Mouse (Mus musculus): ENCODE measurements around the gene Wbp2nl.
A peak's percentile ranks its signal among the peaks of the same experiment; 100 is the strongest.

The Wbp2nl gene

GRCm38 (mm10) chr15:82317839-82318238 lies 19.1 kb downstream of the Wbp2nl start:
- DNase-seq (ENCODE audit: extremely low spot score, low spot score): no peak

GRCm38 (mm10) chr15:82319613-82320012 lies 20.9 kb downstream of the Wbp2nl start:
- no peak for DNase-seq (ENCODE audit: extremely low spot score, low spot score)

GRCm38 (mm10) chr15:82322195-82322594 lies 23.4 kb downstream of the Wbp2nl start:
- no peak for DNase-seq (ENCODE audit: extremely low spot score, low spot score)

DNA sequence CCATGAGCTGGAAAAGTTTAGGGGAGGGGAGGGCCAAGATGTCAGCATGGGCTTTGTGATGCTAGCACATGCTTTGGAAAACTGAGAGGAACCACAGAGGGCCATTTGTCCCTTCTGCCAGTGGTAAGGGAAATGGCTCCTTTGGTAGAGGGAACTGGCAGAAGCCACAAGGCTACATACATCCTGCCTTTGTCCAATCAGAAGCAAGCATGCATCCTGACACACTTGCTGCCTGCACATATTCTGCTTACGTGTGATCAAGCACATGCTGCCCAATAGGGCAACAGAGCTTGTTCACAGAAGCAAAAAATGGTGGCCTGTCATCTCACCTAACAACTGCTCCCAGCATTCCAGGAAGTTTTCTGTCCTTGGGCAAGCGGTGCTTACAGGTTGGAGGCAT lies 26.6 kb downstream of the Wbp2nl start:
- DNase-seq (ENCODE audit: extremely low spot score, low spot score): no peak

- no peak for DNase-seq (ENCODE audit: extremely low spot score, low spot score)
Measured at GRCm38 (mm10) chr15:82335194-82335593, 36.4 kb downstream of the Wbp2nl start.

DNA sequence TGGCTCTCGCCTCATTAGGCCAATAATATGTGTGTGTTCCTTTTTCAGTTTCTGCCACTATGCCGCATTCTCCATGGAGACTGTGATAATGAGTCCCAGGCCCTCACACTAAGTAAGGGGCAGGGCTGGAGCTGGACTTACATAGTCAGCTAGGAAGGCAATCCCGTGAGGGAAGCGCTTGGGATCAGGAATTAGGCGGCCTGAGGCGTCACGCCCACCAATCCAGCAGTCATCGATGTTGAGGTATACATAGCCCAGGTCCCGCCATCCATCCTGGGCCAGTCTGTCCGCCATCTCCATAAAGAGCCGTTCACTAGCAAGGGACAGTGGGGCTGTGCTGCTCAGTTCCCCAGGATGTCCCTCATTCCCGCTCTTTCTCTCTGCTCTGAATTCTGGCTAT lies 37.9 kb downstream of the Wbp2nl start:
- no peak for DNase-seq (ENCODE audit: extremely low spot score, low spot score)

DNA sequence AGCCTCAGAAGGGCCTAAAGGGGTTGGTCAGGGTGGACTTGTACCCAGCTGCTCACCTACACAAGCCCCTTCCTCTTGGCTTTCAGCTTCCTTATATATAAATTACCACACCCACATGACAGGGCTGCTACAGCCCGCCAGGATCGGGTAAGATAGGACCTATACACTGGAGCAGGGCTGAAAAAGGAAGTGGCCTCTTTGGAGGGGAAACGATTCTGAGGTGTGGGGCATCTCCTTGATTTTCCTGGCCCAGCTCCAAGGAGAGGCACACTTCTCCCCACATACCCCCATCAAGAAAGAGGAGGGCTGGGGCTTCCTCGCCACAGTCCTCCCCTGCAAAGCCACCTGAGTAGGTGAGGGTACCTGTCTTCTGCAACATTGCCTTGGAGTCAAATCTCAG lies 39.1 kb downstream of the Wbp2nl start:
- DNase-seq (ENCODE audit: extremely low spot score, low spot score): no peak

GRCm38 (mm10) chr15:82338593-82339112 lies 39.9 kb downstream of the Wbp2nl start, which contains the start of the genes Naga, Pheta2 and Smdt1:
TSS of gene Naga (minus strand) at chr15:82338925.
TSS of gene Pheta2 (plus strand) at chr15:82338942.
TSS of gene Smdt1 (plus strand) at chr15:82338959.
- DNase-seq (ENCODE audit: extremely low spot score, low spot score): peak; percentile 96

DNA sequence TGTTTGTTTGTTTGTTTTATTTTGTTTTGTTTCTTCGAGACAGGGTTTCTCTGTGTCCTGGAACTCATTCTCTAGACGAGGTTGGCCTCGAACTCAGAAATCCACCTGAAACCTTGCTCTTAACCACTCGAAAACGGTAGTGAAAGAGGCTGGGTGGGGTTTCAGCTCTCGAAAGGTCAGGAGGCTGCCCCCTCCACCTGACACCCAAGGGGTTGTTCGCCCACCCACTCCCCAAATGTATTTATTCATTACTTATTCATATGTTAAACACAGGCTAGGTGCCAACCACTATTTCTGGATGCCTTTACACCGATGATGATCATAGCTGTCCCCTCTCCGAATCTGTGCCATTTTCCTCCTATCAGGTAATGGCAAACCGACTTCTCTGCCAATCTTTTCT lies 40.4 kb downstream of the Wbp2nl start:
- DNase-seq (ENCODE audit: extremely low spot score, low spot score): no peak

GRCm38 (mm10) chr15:82339634-82340254 lies 41.0 kb downstream of the Wbp2nl start:
- DNase-seq (ENCODE audit: extremely low spot score, low spot score): no peak

DNA sequence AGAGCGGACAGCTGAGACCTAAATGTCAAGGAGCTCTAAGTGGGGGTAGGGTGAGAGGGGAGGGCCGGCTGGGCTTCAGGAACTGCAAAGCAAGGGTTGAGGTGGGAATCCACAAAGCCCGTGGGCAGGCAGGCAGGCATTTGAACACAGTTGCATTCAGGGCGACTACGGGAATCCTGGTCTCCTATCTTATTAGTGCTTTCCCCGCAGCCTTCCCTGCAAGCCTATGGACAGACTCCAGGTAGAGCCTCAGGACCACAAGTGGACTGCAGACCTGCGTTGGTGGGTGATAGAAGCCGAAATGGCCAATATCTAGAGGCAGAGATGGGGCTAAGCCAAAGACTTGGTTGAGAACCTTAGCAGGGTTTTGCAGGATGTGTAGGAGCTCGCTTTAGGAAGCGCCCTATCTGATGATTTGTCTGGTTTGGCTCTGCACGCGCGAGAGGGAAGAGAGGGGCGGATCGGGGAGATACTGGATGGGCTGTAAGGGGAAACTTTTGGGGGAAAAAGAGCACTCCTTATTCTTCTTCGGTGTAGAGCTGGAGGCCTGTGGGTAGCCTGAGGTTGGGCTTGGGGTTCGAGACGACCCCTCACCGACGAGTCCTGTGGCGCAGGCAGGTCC lies 41.8 kb downstream of the Wbp2nl start:
- peak; percentile 34 for DNase-seq (ENCODE audit: extremely low spot score, low spot score)

- DNase-seq (ENCODE audit: extremely low spot score, low spot score): peak; percentile 61
Measured at GRCm38 (mm10) chr15:82341036-82341501, 42.3 kb downstream of the Wbp2nl start.

DNA sequence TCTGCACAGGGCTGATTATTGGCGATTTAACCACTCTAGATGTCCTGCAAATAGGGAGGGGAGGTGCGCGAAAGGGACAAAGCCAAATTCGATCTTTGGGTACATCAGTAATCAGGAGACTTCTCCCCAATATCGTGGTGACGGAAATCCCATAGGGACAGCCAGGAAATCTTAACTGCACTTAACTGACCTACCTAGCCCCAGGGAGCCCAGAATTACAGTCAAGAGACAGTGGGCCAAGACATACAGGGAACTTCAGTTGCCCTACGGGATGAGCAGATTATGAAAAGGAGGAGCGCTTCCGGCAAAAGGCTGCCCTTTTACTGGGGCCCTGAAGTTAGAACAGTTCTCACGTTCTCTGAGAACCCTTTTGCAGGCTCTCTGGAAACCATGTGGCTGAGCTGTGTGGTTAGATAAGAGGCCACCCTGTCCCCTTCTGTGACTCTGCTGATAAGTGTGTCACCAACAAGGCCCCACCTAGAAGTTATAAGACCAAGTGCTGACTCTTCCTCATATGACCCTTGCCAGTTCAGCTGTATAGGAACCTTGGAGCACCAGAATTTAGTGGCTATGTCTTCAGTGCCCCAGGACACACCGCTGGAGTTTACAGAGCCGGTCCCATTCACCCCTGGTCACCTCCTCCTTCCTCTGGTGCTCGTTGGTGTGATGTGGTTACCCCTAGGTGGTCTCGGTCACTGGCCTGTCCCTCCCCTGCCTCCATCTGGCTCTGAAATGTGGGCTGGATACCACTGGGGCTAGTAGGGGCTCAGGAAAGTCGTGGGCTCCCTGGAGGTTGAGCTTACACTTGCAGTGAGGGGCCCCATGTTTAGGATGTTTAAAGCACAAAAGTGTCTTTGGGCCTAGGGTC lies 43.2 kb downstream of the Wbp2nl start:
- no peak for DNase-seq (ENCODE audit: extremely low spot score, low spot score)

DNA sequence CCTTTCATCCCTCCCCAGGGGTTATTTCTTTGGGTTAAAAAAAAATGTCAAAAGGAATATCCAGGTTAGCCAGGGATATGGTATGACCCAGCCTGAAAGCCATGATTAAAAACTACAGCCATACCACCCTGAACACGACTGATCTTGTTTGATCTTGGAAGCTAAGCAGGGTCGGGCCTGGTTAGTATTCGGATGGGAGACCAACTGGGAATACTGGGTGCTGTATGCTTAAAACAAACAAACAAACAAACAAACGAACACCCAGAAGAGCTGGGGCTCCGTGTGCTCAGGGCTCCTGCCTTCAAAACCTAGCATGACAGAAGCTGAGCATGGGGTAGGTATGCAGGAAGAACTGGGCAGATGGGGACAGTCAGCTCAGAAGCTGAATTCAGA lies 43.8 kb downstream of the Wbp2nl start:
- no peak for DNase-seq (ENCODE audit: extremely low spot score, low spot score)

DNA sequence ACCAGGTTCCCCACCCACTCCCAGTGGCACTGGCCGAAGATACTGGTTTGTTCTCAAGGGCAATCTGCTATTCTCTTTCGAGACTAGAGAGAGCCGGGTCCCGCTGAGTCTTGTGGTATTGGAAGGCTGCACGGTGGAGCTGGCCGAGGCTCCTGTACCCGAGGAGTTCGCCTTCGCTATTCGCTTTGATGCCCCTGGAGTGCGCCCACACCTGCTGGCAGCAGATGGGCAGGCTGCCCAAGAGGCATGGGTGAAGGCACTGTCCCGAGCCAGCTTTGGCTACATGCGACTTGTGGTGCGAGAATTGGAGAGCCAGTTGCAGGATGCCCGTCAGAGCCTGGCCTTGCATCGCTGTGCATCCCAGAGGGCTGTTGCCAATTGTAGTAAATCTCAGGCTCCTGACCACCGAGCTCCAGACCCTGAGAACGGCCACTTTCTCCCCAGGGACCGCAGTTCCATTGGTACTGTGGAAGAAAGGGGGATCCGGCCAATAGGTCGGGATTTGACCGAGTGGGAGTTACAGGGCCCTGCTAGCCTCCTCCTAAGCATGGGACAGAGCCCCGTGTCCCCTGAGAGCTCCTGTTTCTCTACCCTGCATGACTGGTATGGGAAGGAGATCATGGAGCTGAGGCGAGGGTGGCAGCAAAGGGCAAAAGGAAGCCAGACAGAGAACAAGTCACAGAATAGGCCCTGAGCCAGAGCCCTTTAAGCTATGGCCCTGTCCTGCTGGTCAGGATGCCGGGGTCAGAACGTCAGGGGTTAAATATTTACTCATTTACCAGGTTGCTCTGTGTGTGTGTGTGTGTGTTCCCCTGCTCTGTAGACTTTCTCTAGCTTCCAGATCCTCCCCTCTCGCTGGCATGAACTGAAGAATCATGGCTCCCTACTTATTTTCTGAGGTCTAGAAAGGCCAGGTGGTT lies 44.9 kb downstream of the Wbp2nl start:
- no peak for DNase-seq (ENCODE audit: extremely low spot score, low spot score)

- DNase-seq (ENCODE audit: extremely low spot score, low spot score): no peak
Measured at GRCm38 (mm10) chr15:82344971-82345370, 46.2 kb downstream of the Wbp2nl start.

DNA sequence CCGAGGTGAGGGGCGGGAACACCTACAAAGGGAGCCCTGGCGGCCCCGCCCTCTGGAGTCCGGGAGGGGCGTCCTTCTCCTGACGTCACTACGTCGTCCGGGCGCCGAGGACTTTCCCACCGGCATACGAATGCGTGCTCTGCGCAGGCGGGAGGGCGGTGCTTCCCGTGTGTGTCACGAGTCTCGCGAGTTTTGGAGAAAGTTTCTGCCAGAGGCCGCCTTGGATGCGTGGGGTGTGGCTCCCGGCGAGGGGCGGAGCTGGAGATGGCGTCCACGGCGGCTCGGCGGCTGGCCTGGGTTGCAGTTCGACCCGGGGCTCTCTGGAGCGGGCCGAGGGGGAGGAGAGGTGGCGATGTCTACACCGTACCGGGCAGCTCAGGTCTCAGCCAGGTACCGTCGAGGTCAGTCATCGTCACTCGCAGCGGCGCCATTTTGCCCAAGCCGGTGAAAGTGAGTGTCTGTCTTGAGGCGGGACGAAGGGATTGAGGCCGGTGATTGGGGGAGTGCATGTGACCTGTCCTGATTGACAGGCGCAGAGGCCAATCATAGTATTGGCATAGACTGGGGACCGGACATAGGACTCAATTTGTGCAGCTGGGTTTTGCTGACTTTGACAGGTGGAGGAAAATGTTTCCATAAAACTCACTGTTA lies 47.2 kb downstream of the Wbp2nl start:
- DNase-seq (ENCODE audit: extremely low spot score, low spot score): peak; percentile 98

DNA sequence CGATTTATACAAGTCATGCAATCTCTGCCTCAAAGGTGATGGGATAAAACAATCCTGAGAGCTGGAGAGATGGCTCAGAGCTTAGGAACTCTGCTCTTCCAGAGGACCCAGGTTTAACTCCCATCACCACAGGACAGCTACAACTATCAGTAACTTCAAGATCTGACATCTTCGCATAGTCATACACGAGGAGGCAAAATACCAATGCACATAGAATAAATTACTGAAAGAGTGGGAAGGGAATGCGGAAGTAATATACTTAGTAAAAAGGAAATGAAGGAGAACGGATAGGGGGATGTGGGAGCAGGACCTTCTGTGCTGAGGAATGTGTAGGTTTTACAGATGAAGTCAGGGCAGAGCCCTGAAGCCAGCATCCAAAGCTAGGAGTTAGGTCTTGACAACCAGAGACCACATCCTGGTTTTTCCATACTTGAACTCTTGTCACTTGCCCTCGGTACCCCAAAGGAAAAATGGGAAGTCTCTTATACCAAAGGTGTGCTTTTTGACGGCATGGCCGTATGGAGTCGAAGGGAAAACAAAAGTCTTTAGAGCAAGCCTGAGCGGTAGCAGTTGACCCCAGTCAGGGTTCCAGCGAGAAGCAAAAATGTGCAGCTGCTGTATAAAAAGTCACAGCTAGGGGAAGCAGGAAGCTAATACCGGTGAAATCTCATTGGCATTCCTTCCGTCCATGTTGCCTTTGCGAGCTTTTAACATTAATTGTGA lies 48.0 kb downstream of the Wbp2nl start:
- DNase-seq (ENCODE audit: extremely low spot score, low spot score): no peak

GRCm38 (mm10) chr15:82347303-82347676 lies 48.5 kb downstream of the Wbp2nl start:
- DNase-seq (ENCODE audit: extremely low spot score, low spot score): no peak

DNA sequence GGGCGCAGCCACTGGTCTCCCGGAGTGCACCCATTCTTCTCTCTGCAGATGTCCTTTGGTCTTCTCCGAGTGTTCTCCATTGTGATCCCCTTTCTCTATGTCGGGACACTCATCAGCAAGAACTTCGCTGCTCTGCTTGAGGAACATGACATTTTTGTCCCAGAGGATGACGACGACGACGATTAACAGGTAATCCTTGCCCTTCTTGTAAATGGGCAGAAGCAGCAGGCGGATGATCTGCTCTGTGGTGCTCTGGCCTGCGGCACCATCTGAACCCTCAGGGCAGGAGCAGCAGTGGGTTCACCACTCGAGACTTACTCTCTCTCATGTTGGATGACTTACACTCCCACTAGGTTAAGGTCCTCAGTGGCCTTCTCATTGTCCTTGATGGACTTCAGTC lies 49.1 kb downstream of the Wbp2nl start:
- DNase-seq (ENCODE audit: extremely low spot score, low spot score): no peak
